Mouse (Mus musculus): ENCODE results near the gene Fcgr2b. TPM values are rescaled to one million over a fixed set of nuclear protein-coding genes. Genes with fewer than 3 reads are reported as not detected.

The Fcgr2b gene
- polyA plus RNA-seq, 1 experiment = 2.4 TPM

DNA sequence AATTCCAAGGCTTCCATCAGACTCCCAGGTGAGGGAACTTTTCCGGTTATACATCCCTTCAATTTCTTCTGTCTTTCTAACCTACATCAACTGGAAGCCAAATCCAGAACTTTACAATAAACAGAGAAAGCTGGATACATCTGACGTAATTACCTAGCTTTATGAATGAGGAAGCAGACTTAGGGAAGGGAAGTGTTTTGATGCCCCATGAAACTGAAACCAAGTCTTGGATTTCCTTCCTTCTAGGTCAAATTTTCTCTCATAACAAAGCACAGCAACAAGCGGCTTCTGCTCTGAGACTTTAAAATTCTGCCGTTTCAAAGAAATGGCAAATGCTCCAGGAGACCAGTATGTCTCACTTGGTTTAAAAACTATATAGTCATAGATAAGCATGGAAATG lies 30.0 kb upstream of the Fcgr2b start:
- H3K27ac ChIP-seq (ENCODE audit: insufficient read depth, low read length) = no peak overlapping the region
- H3K27me3 ChIP-seq (ENCODE audit: control insufficient read depth, insufficient read depth, low read length) = no peaks in the 10 kb centered on the region
- no peak for TF ChIP-seq CTCF (IDR thresholded peaks at IDR 0.05; ENCODE audit: borderline replicate concordance, insufficient read depth, low read depth, low read length)
- no peak for TF ChIP-seq POLR2A (IDR thresholded peaks at IDR 0.05; ENCODE audit: borderline replicate concordance, insufficient read depth, low read length)
- H3K4me3 ChIP-seq (replicated peaks; ENCODE audit: insufficient read depth, low read depth, low read length) = no peak overlapping the region
- WGBS = 92% methylated on average over 4 of the region's 4 CpGs
- H3K4me1 ChIP-seq (ENCODE audit: control insufficient read depth, insufficient read depth, low read length) = no peaks in the 10 kb centered on the region
- no peak for DNase-seq

- no peak overlapping the region for H3K4me3 ChIP-seq (replicated peaks; ENCODE audit: insufficient read depth, low read depth, low read length)
- DNase-seq = no peak
- H3K4me1 ChIP-seq (ENCODE audit: control insufficient read depth, insufficient read depth, low read length) = no peaks in the 10 kb centered on the region
- no peaks in the 10 kb centered on the region for H3K27me3 ChIP-seq (ENCODE audit: control insufficient read depth, insufficient read depth, low read length)
- TF ChIP-seq CTCF (IDR thresholded peaks at IDR 0.05; ENCODE audit: borderline replicate concordance, insufficient read depth, low read depth, low read length) (no peak), POLR2A (IDR thresholded peaks at IDR 0.05; ENCODE audit: borderline replicate concordance, insufficient read depth, low read length) (no peak)
- H3K27ac ChIP-seq (ENCODE audit: insufficient read depth, low read length) = no peak overlapping the region
These were observed 29.2 kb upstream of the Fcgr2b start for GRCm38 (mm10) chr1:171005586-171005985.

GRCm38 (mm10) chr1:171005081-171005480 lies 28.7 kb upstream of the Fcgr2b start:
- Histone ChIP-seq H3K4me1 (ENCODE audit: control insufficient read depth, insufficient read depth, low read length) (no peaks in the 10 kb centered on the region), H3K27me3 (ENCODE audit: control insufficient read depth, insufficient read depth, low read length) (no peaks in the 10 kb centered on the region), H3K4me3 (replicated peaks; ENCODE audit: insufficient read depth, low read depth, low read length) (no peak overlapping the region), H3K27ac (ENCODE audit: insufficient read depth, low read length) (no peak overlapping the region)
- 72% methylated on average over 6 of the region's 6 CpGs for WGBS
- TF ChIP-seq POLR2A (IDR thresholded peaks at IDR 0.05; ENCODE audit: borderline replicate concordance, insufficient read depth, low read length) (no peak), CTCF (IDR thresholded peaks at IDR 0.05; ENCODE audit: borderline replicate concordance, insufficient read depth, low read depth, low read length) (no peak)
- DNase-seq = no peak

- TF ChIP-seq POLR2A (IDR thresholded peaks at IDR 0.05; ENCODE audit: borderline replicate concordance, insufficient read depth, low read length) = no peak
- no peak for TF ChIP-seq CTCF (IDR thresholded peaks at IDR 0.05; ENCODE audit: borderline replicate concordance, insufficient read depth, low read depth, low read length)
- no peak overlapping the region for H3K27ac ChIP-seq (ENCODE audit: insufficient read depth, low read length)
- no peak for DNase-seq
- no peaks in the 10 kb centered on the region for H3K4me1 ChIP-seq (ENCODE audit: control insufficient read depth, insufficient read depth, low read length)
- H3K27me3 ChIP-seq (ENCODE audit: control insufficient read depth, insufficient read depth, low read length) = no peaks in the 10 kb centered on the region
- H3K4me3 ChIP-seq (replicated peaks; ENCODE audit: insufficient read depth, low read depth, low read length) = no peak overlapping the region
These were observed 23.5 kb upstream of the Fcgr2b start for GRCm38 (mm10) chr1:170999811-171000210.

- Histone ChIP-seq H3K4me3 (replicated peaks; ENCODE audit: insufficient read depth, low read depth, low read length) (peak overlapping the region; percentile 25), H3K27ac (ENCODE audit: insufficient read depth, low read length) (no peak overlapping the region)
These were observed 21.7 kb upstream of the Fcgr2b start for GRCm38 (mm10) chr1:170997756-170998655.

GRCm38 (mm10) chr1:170996753-170997152 lies 20.4 kb upstream of the Fcgr2b start:
- Histone ChIP-seq H3K27ac (ENCODE audit: insufficient read depth, low read length) (no peak overlapping the region), H3K4me3 (replicated peaks; ENCODE audit: insufficient read depth, low read depth, low read length) (no peak overlapping the region), H3K27me3 (ENCODE audit: control insufficient read depth, insufficient read depth, low read length) (no peaks in the 10 kb centered on the region), H3K4me1 (ENCODE audit: control insufficient read depth, insufficient read depth, low read length) (no peaks in the 10 kb centered on the region)
- WGBS = 51% methylated on average over 3 of the region's 3 CpGs
- DNase-seq = peak; percentile 42 to 57
- TF ChIP-seq POLR2A (IDR thresholded peaks at IDR 0.05; ENCODE audit: borderline replicate concordance, insufficient read depth, low read length) (no peak), CTCF (IDR thresholded peaks at IDR 0.05; ENCODE audit: borderline replicate concordance, insufficient read depth, low read depth, low read length) (peak; percentile 75)

More at GRCm38 (mm10) chr1:170997756-170998655, 21.7 kb upstream of the Fcgr2b start:
- WGBS = 43% methylated on average over 21 of the region's 21 CpGs
- Histone ChIP-seq H3K4me1 (ENCODE audit: control insufficient read depth, insufficient read depth, low read length) (no peaks in the 10 kb centered on the region), H3K27me3 (ENCODE audit: control insufficient read depth, insufficient read depth, low read length) (no peaks in the 10 kb centered on the region)
- peak; percentile 25 to 28 for DNase-seq
- TF ChIP-seq POLR2A (IDR thresholded peaks at IDR 0.05; ENCODE audit: borderline replicate concordance, insufficient read depth, low read length) = no peak
- no peak for TF ChIP-seq CTCF (IDR thresholded peaks at IDR 0.05; ENCODE audit: borderline replicate concordance, insufficient read depth, low read depth, low read length)

GRCm38 (mm10) chr1:170996034-170996433 lies 19.7 kb upstream of the Fcgr2b start:
- Histone ChIP-seq H3K27me3 (ENCODE audit: control insufficient read depth, insufficient read depth, low read length) (no peaks in the 10 kb centered on the region), H3K4me3 (replicated peaks; ENCODE audit: insufficient read depth, low read depth, low read length) (no peak overlapping the region), H3K4me1 (ENCODE audit: control insufficient read depth, insufficient read depth, low read length) (no peaks in the 10 kb centered on the region), H3K27ac (ENCODE audit: insufficient read depth, low read length) (no peak overlapping the region)
- WGBS = 90% methylated on average over 3 of the region's 3 CpGs
- TF ChIP-seq CTCF (IDR thresholded peaks at IDR 0.05; ENCODE audit: borderline replicate concordance, insufficient read depth, low read depth, low read length) = no peak
- TF ChIP-seq POLR2A (IDR thresholded peaks at IDR 0.05; ENCODE audit: borderline replicate concordance, insufficient read depth, low read length) = no peak
- DNase-seq = no peak

DNA sequence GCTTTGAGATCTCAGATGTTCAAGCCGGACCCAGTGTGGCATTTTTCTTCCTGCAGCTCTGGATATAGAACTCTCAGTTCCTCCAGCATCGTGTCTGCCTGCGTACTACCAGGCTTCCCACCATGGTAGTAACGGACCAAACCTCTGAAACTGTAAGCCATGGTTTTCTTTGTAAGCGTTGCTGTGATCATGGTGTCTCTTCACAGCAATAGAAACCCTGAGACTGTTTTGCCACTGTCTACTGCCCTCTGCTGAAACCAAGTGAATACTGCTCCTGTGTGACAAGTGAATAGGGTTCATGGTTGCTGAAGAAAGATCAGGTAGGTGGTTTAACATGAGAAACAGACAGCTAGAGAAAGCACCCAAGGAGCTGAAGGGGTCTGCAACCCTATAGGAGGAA lies 16.2 kb upstream of the Fcgr2b start:
- no peak overlapping the region for H3K27ac ChIP-seq (ENCODE audit: insufficient read depth, low read length)
- TF ChIP-seq CTCF (IDR thresholded peaks at IDR 0.05; ENCODE audit: borderline replicate concordance, insufficient read depth, low read depth, low read length) (peak; percentile 42; the same call in 1 of the 2 replicates), POLR2A (IDR thresholded peaks at IDR 0.05; ENCODE audit: borderline replicate concordance, insufficient read depth, low read length) (no peak)
- peak in 1 of 2 experiments; percentile 14 for DNase-seq
- 58% methylated on average over 5 of the region's 5 CpGs for WGBS
- no peaks in the 10 kb centered on the region for H3K27me3 ChIP-seq (ENCODE audit: control insufficient read depth, insufficient read depth, low read length)
- H3K4me3 ChIP-seq (replicated peaks; ENCODE audit: insufficient read depth, low read depth, low read length) = no peak overlapping the region
- no peaks in the 10 kb centered on the region for H3K4me1 ChIP-seq (ENCODE audit: control insufficient read depth, insufficient read depth, low read length)
